Comparison of ENCODE assay signal across 8 mouse cellular contexts in the genomic region with DNA sequence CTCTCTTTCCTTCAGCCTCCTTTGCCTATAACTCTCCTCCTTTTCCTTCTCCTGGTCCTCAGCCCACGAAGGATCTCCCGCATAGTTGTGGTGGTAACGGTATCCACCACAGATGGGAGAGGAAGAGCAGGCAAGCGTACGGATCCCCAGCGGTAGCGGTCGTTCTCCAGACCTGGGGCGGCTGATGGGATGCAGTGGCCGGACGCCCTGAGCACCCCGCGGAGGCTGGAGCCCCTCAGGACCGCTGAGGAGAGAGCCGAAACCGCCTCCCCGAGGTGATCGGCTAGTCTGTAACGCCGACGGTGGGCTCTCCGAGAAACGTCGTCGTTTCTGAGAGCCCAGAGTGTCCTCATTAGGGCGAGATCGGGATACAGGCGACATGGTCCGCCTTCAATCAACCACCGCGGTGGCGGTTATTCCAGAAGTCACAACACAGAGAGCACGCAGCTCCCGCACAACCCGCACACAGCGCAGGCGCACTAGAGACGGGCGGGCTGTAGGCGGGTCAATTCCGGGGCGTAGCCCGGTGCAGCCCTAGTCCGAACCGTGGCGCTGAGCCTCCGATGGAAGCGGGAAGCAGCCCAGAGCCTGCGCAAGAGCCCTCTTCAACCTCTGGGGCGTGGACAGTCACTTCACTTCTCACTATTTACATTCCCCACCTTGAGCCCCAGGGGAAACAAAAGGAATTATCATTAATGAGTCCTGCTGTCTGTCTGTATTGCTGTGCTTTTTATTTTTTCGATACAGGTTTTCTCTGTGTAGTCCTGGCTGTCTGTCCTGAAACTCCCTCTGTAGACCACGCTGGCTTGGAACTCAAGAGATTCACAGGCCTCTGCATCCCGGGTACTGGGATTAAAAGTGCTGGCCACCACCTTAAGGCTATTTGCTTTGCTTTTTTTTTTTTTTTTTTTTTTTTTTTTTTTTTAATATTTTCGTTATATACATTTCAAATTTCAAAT. TPM values are rescaled to one million over a fixed set of nuclear protein-coding genes. Genes with fewer than 3 reads are reported as not detected.
A peak's percentile ranks its signal among the peaks of the same experiment; 100 is the strongest.
DNase-seq lines count a peak whose midpoint lies in the region; ATAC-seq lines count a peak whose summit lies in the region.

A gene (minus strand): TSS at position 449 of the 959 bp plus-strand sequence.

- no peaks in the 10 kb centered on the region for H3K27me3 ChIP-seq in hindbrain, embryonic 16.5 days (replicated peaks; ENCODE audit: control insufficient read depth, insufficient read depth, low read length)

- peak; percentile 100 for ATAC-seq in hindbrain, embryonic 16.5 days

- H3K4me2 ChIP-seq in hindbrain, embryonic 16.5 days (ENCODE audit: low read length), result peak within 1 kb of the TSS; percentile 93

- H3K9me3 ChIP-seq in hindbrain, embryonic 16.5 days (ENCODE audit: control insufficient read depth, low read length), result no peaks in the 10 kb centered on the region

- peak; percentile 71 for DNase-seq in WW6 (ENCODE audit: low read depth, low spot score)
- peak; percentile 43 to 63 for DNase-seq in cerebellum, postnatal 4 days (ENCODE audit: low spot score in 2 of 2)
- peak; percentile 79 for DNase-seq in gastrocnemius, adult 18-20 months (ENCODE audit: low spot score)
- peak; percentile 81 for DNase-seq in left cerebral cortex, adult 18-20 months (ENCODE audit: low spot score in 2 of 2)
- peak; percentile 86 to 91 for DNase-seq in lung, postnatal 4 days
- DNase-seq in retina, postnatal 1 day, result peak; percentile 93
- peak; percentile 75 to 82 for DNase-seq in urinary bladder, adult 18-20 months (ENCODE audit: low spot score in 2 of 2)

- H3K36me3 ChIP-seq in hindbrain, embryonic 16.5 days (ENCODE audit: control insufficient read depth, insufficient read depth, low read length), result no peaks in the 10 kb centered on the region

- no peaks in the 10 kb centered on the region for H3K4me1 ChIP-seq in hindbrain, embryonic 16.5 days (ENCODE audit: control insufficient read depth, insufficient read depth, low read depth, low read length)

- under 1% methylated on average over 54 of the region's 54 CpGs for WGBS in hindbrain, embryonic 16.5 days

- peak within 1 kb of the TSS; percentile 73 for H3K4me3 ChIP-seq in hindbrain, embryonic 16.5 days (ENCODE audit: low read length)

- H3K9ac ChIP-seq in hindbrain, embryonic 16.5 days (ENCODE audit: low read depth, low read length), result peak within 1 kb of the TSS; percentile 83

- H3K27ac ChIP-seq in hindbrain, embryonic 16.5 days (ENCODE audit: low read depth, low read length), result peak within 1 kb of the TSS; percentile 77

RNA-seq across cellular contexts. Expression of the gene that starts here (rescaled TPM):
- under 1 TPM; 0.19 to 0.21 TPM for total RNA-seq in gastrocnemius, adult 18-20 months (2021)
- polyA plus RNA-seq in hindbrain, embryonic 16.5 days (2015; fragmentation: Nextera tagmentation; extraction: Ambion mirVana), result 2.5 and 3.2 TPM in 2 replicates
- under 1 TPM; 0.58 to 0.84 TPM for total RNA-seq in left cerebral cortex, adult 18-20 months (2021)

Comparison
In these comparisons a context has a peak if more than half of its experiments do, and no peak if none do; other contexts are left out.
1. Peak in every context shown above with its lines: DNase-seq, ATAC-seq, H3K4me3 ChIP-seq and H3K27ac ChIP-seq.
2. Peak in DNase-seq in gastrocnemius, adult 18-20 months; RNA of the gene not detected or under 1 TPM.
3. Peak in DNase-seq in left cerebral cortex, adult 18-20 months; RNA of the gene not detected or under 1 TPM.